Mouse (Mus musculus) CH12.LX (cell line): ENCODE measurements around the gene Carhsp1. TPM values are rescaled to one million over a fixed set of nuclear protein-coding genes. Genes with fewer than 3 reads are reported as not detected.

Experiments used
- DNase-seq: peaks from one replicate; pipeline ENCODE4 v3.0.0-alpha.2; 2013; ENCODE audit errors: extremely low read depth
- H3K27ac ChIP-seq: 2 replicates; pipeline ENCODE4 v1.5.1; 2012; ENCODE audit warnings: low read depth, mild to moderate bottlenecking, control low read depth, moderate library complexity; ENCODE audit not compliant: insufficient read depth
- H3K27me3 ChIP-seq: replicated peaks from 2 replicates; pipeline ENCODE3; 2012; ENCODE audit warnings: inconsistent platforms
- H3K36me3 ChIP-seq, 2 experiments: replicated peaks in 1 of 2; 2 replicates each; pipeline versions ENCODE3 to v1.6.1; 2012; ENCODE audit warnings: inconsistent platforms in 1 of 2, low read length in 1 of 2, mild to moderate bottlenecking in 1 of 2, mixed read lengths in 1 of 2, moderate library complexity in 1 of 2; ENCODE audit not compliant: control insufficient read depth in 1 of 2, insufficient read depth in 1 of 2
- H3K4me1 ChIP-seq, 2 experiments: 2 replicates each; pipeline ENCODE4 v1.6.1; 2012; ENCODE audit warnings: inconsistent platforms in 1 of 2, moderate library complexity in 1 of 2; ENCODE audit not compliant: insufficient read depth in 2 of 2, control insufficient read depth in 1 of 2
- H3K4me2 ChIP-seq: 2 replicates; pipeline ENCODE4 v1.6.1; 2012; ENCODE audit warnings: low read depth, mild to moderate bottlenecking, control low read depth; ENCODE audit not compliant: poor library complexity, insufficient read depth, severe bottlenecking
- H3K4me3 ChIP-seq, 3 experiments: fragments of 150-350 bp in 1 of 3; sonication (generic) in 1 of 3; replicated peaks in 1 of 3; 2 replicates each; pipeline versions ENCODE3 to v1.5.1; 2011 to 2012; ENCODE audit warnings: low read depth in 2 of 3, low read length in 2 of 3, mild to moderate bottlenecking in 2 of 3, moderate library complexity in 2 of 3, control low read depth in 1 of 3, improper control_type of control experiment in 1 of 3, inconsistent platforms in 1 of 3, mixed read lengths in 1 of 3; ENCODE audit not compliant: poor library complexity in 1 of 3
- H3K79me2 ChIP-seq: replicated peaks from 2 replicates; pipeline ENCODE4 v1.6.1; 2012; ENCODE audit warnings: mild to moderate bottlenecking, moderate library complexity; ENCODE audit not compliant: control insufficient read depth, poor library complexity, insufficient read depth, severe bottlenecking; ENCODE audit errors: extremely low read depth
- H3K9ac ChIP-seq: 2 replicates; pipeline ENCODE4 v1.6.1; 2012; ENCODE audit warnings: low read depth, mild to moderate bottlenecking, control low read depth, moderate library complexity; ENCODE audit not compliant: insufficient read depth
- H3K9me3 ChIP-seq: replicated peaks from 2 replicates; pipeline ENCODE3; 2012; ENCODE audit warnings: low read length, inconsistent platforms, mixed read lengths
- BHLHE40 ChIP-seq: IDR thresholded peaks from 2 replicates; pipeline ENCODE4 v1.6.1; 2011; ENCODE audit warnings: mild to moderate bottlenecking, low read depth, low read length, improper control_type of control experiment
- CHD2 ChIP-seq: IDR thresholded peaks from 2 replicates; pipeline ENCODE4 v1.6.1; 2011; ENCODE audit warnings: low read length, improper control_type of control experiment
- E2F4 ChIP-seq: IDR thresholded peaks from 2 replicates; pipeline ENCODE4 v1.6.1; 2011; ENCODE audit warnings: low read depth, low read length, improper control_type of control experiment; ENCODE audit not compliant: insufficient replicate concordance
- ELF1 ChIP-seq: IDR thresholded peaks from 2 replicates; pipeline ENCODE4 v1.6.1; 2014; ENCODE audit warnings: low read depth, mild to moderate bottlenecking, inconsistent platforms, low read length, improper control_type of control experiment
- HCFC1 ChIP-seq: IDR thresholded peaks from 2 replicates; pipeline ENCODE4 v1.6.1; 2012; ENCODE audit warnings: low read depth, mild to moderate bottlenecking, inconsistent platforms, low read length, improper control_type of control experiment
- IRF4 ChIP-seq: IDR thresholded peaks from 2 replicates; pipeline ENCODE4 v1.6.1; 2014; ENCODE audit warnings: low read depth, mild to moderate bottlenecking, inconsistent platforms, low read length, improper control_type of control experiment
- JUND ChIP-seq: conservative IDR thresholded peaks from 2 replicates; pipeline ENCODE4 v1.6.1; 2011; ENCODE audit warnings: low read depth, low read length, improper control_type of control experiment
- KAT2A ChIP-seq: IDR thresholded peaks from 2 replicates; pipeline ENCODE4 v1.6.1; 2012; ENCODE audit warnings: low read length, improper control_type of control experiment, inconsistent platforms; ENCODE audit not compliant: insufficient replicate concordance
- MXI1 ChIP-seq: IDR thresholded peaks from 2 replicates; pipeline ENCODE4 v1.6.1; 2011; ENCODE audit warnings: mild to moderate bottlenecking, low read depth, low read length, improper control_type of control experiment
- MYC ChIP-seq: IDR thresholded peaks from 2 replicates; pipeline ENCODE4 v1.6.1; 2011; ENCODE audit warnings: low read depth, mild to moderate bottlenecking, improper control_type of control experiment, low read length
- NRF1 ChIP-seq: IDR thresholded peaks from 2 replicates; pipeline ENCODE4 v1.6.1; 2014; ENCODE audit warnings: low read depth, mild to moderate bottlenecking, inconsistent platforms, low read length, improper control_type of control experiment, moderate library complexity
- PAX5 ChIP-seq: IDR thresholded peaks from 2 replicates; pipeline ENCODE4 v1.6.1; 2012; ENCODE audit warnings: low read length, inconsistent platforms, mixed read lengths
- POLR2A ChIP-seq: IDR thresholded peaks from 2 replicates; pipeline ENCODE4 v1.6.1; 2011; ENCODE audit warnings: low read depth, mild to moderate bottlenecking, improper control_type of control experiment, low read length
- POLR2AphosphoS2 ChIP-seq: IDR thresholded peaks from 2 replicates; pipeline ENCODE4 v1.6.1; 2011; ENCODE audit warnings: low read depth, low read length, improper control_type of control experiment
- RCOR1 ChIP-seq: conservative IDR thresholded peaks from 2 replicates; pipeline ENCODE4 v1.6.1; 2012; ENCODE audit warnings: low read depth, mild to moderate bottlenecking, inconsistent platforms, low read length, improper control_type of control experiment
- SMC3 ChIP-seq: IDR thresholded peaks from 2 replicates; pipeline ENCODE4 v1.6.1; 2011; ENCODE audit warnings: low read depth, low read length, improper control_type of control experiment
- ZMIZ1 ChIP-seq: IDR thresholded peaks from 2 replicates; pipeline ENCODE4 v1.6.1; 2012; ENCODE audit warnings: low read depth, mild to moderate bottlenecking, inconsistent platforms, low read length, improper control_type of control experiment
- ZNF384 ChIP-seq: IDR thresholded peaks from 2 replicates; pipeline ENCODE4 v1.6.1; 2012; ENCODE audit warnings: low read depth, low read length, improper control_type of control experiment, inconsistent platforms
- dilution Hi-C: fragments of 300-500 bp; cut with MboI; formaldehyde crosslinking; loops from 2 replicates; pipeline ENCODE4 v1.14.3; 2020; ENCODE audit warnings: low sequenced_read_pairs; ENCODE audit not compliant: extremely low pct_unique_long_range_greater_than_20kb, extremely low pct_ligation_motif_present
- in situ Hi-C: fragments of 300-500 bp; cut with MboI; formaldehyde crosslinking; loops from 3 replicates; pipeline ENCODE4 v1.14.3; 2019; ENCODE audit warnings: low sequenced_read_pairs, low pct_ligation_motif_present, low pct_unique_long_range_greater_than_20kb, mixed read lengths
- polyA plus RNA-seq: library from polyadenylated mRNA; unstranded; fragments of >175 nt; gene quantifications from 2 replicates; pipeline ENCODE4 v1.2.1, GENCODE M21; 2012; ENCODE audit warnings: low read depth; ENCODE audit not compliant: insufficient read length
- total RNA-seq, 2 experiments: library from RNA; depleted of rRNA; stranded (reverse); fragments of 300-350 nt in 1 of 2; fragments of >200 nt in 1 of 2; gene quantifications; 2 replicates each; pipeline ENCODE4 v1.2.3; 2012 to 2014

The Carhsp1 gene
- total and polyA plus RNA-seq, 3 experiments, result 26.0 to 29.7 (median 26.2) TPM

- H3K27ac ChIP-seq, result no peak overlapping the region
- no peaks in the 10 kb centered on the region for H3K4me1 ChIP-seq
- H3K36me3 ChIP-seq, result peaks cover 84 to 95% of the 10 kb centered on the region in 2 experiments
- no peak overlapping the region for H3K4me2 ChIP-seq
- DNase-seq, result no peak
- H3K9me3 ChIP-seq, result no peaks in the 10 kb centered on the region
- dilution Hi-C loops, result no loop called here
- no peak overlapping the region for H3K9ac ChIP-seq
- H3K27me3 ChIP-seq, result no peaks in the 10 kb centered on the region
- no peak for TF ChIP-seq HCFC1
- peak; percentile 45; the same call in 1 of the 2 replicates for TF ChIP-seq CHD2
- TF ChIP-seq BHLHE40, result no peak
- TF ChIP-seq POLR2AphosphoS2, result peak; percentile 29; the same call in 1 of the 2 replicates
- TF ChIP-seq, all 38 proteins: peak for 2
- H3K79me2 ChIP-seq, result no peaks in the 10 kb centered on the region
- in situ Hi-C loops, result no loop called here
- H3K4me3 ChIP-seq, result no peak overlapping the region
Measured at GRCm38 (mm10) chr16:8658349-8658748, 13.6 kb downstream of the Carhsp1 start.

- H3K4me3 ChIP-seq, result no peak overlapping the region
Measured at GRCm38 (mm10) chr16:8656256-8656655, 15.7 kb downstream of the Carhsp1 start.

GRCm38 (mm10) chr16:8655599-8655998, 16.4 kb downstream of the Carhsp1 start:
- H3K36me3 ChIP-seq, result peaks cover 86 to 98% of the 10 kb centered on the region in 2 experiments
- H3K4me3 ChIP-seq, result no peak overlapping the region
- H3K9ac ChIP-seq, result no peak overlapping the region
- H3K27me3 ChIP-seq, result no peaks in the 10 kb centered on the region
- dilution Hi-C loops, result no loop called here
- no peaks in the 10 kb centered on the region for H3K9me3 ChIP-seq
- no peak for DNase-seq
- H3K79me2 ChIP-seq, result no peaks in the 10 kb centered on the region
- no peak overlapping the region for H3K4me2 ChIP-seq
- no peaks in the 10 kb centered on the region for H3K4me1 ChIP-seq
- no peak overlapping the region for H3K27ac ChIP-seq
- in situ Hi-C loops, result no loop called here
- TF ChIP-seq MXI1, result no peak
- TF ChIP-seq PAX5, result no peak
- TF ChIP-seq RCOR1, result no peak
- TF ChIP-seq IRF4, result no peak
- no peak for TF ChIP-seq POLR2AphosphoS2
- TF ChIP-seq BHLHE40, result no peak
- no peak for TF ChIP-seq JUND
- TF ChIP-seq ZNF384, result no peak
- no peak for TF ChIP-seq E2F4
- TF ChIP-seq MYC, result no peak
- TF ChIP-seq POLR2A, result no peak

More at GRCm38 (mm10) chr16:8656256-8656655, 15.7 kb downstream of the Carhsp1 start:
- DNase-seq, result no peak
- no peaks in the 10 kb centered on the region for H3K27me3 ChIP-seq
- no peak overlapping the region for H3K9ac ChIP-seq
- H3K36me3 ChIP-seq, result peaks cover 86 to 95% of the 10 kb centered on the region in 2 experiments
- dilution Hi-C loops, result no loop called here
- H3K27ac ChIP-seq, result no peak overlapping the region
- TF ChIP-seq E2F4 (no peak), KAT2A (no peak), SMC3 (no peak), ZMIZ1 (no peak), HCFC1 (no peak), ZNF384 (no peak), ELF1 (no peak), NRF1 (no peak)
- H3K9me3 ChIP-seq, result no peaks in the 10 kb centered on the region
- in situ Hi-C loops, result no loop called here
- no peak overlapping the region for H3K4me2 ChIP-seq
- H3K4me1 ChIP-seq, result no peaks in the 10 kb centered on the region
- H3K79me2 ChIP-seq, result no peaks in the 10 kb centered on the region
